Mouse (Mus musculus) liver, embryonic 16.5 days (tissue): Measurements from ENCODE around the gene Rbm47. TPM values are rescaled to one million over a fixed set of nuclear protein-coding genes. Genes with fewer than 3 reads are reported as not detected.

Experiments used
- ATAC-seq: fragments of 200-750 bp; cut with Nextera tagmentation; 2 replicates; pipeline ENCODE4 v1.8.0; 2017; ENCODE audit warnings: low read depth, mild to moderate bottlenecking, moderate number of reproducible peaks, moderate library complexity
- H3K27ac ChIP-seq: fragments of 300-500 bp; sonication (generic); 2 replicates; pipeline ENCODE4 v1.5.1; 2014; ENCODE audit warnings: mild to moderate bottlenecking, low read length
- H3K27me3 ChIP-seq: fragments of 300-500 bp; sonication (generic); 2 replicates; pipeline ENCODE4 v1.6.1; 2014; ENCODE audit warnings: low read depth, low read length, mixed read lengths; ENCODE audit not compliant: control insufficient read depth, insufficient read depth
- H3K36me3 ChIP-seq: fragments of 300-500 bp; sonication (generic); 2 replicates; pipeline ENCODE4 v1.6.1; 2014; ENCODE audit warnings: mild to moderate bottlenecking; ENCODE audit not compliant: control insufficient read depth, insufficient read depth
- H3K4me1 ChIP-seq: fragments of 300-500 bp; sonication (generic); 2 replicates; pipeline ENCODE4 v1.6.1; 2014; ENCODE audit warnings: low read depth, low read length, mixed read lengths; ENCODE audit not compliant: control insufficient read depth
- H3K4me2 ChIP-seq: fragments of 300-500 bp; sonication (generic); 2 replicates; pipeline ENCODE4 v1.6.1; 2014; ENCODE audit warnings: low read depth, low read length, mixed read lengths
- H3K4me3 ChIP-seq: fragments of 300-500 bp; sonication (generic); 2 replicates; pipeline ENCODE4 v1.5.1; 2014; ENCODE audit warnings: low read depth, mild to moderate bottlenecking, low read length
- H3K9ac ChIP-seq: fragments of 300-500 bp; sonication (generic); 2 replicates; pipeline ENCODE4 v1.6.1; 2014; ENCODE audit warnings: low read depth, low read length
- H3K9me3 ChIP-seq: fragments of 300-500 bp; sonication (generic); replicated peaks from 2 replicates; pipeline ENCODE4 v1.6.1; 2016; ENCODE audit warnings: low read length; ENCODE audit not compliant: control insufficient read depth
- WGBS: fragments of 180-500 bp; shearing (Covaris S2); extraction: QIAGEN DNeasy Blood & Tissue Kit; methylation state at CpG from one replicate; pipeline ENCODE4 v1.1.7; 2014; ENCODE audit not compliant: insufficient replicate concordance; 5-methylcytosine and 5-hydroxymethylcytosine counted together
- polyA plus RNA-seq: library from polyadenylated mRNA; unstranded; fragments of >200 nt; fragmentation: Nextera tagmentation; extraction: Ambion mirVana; gene quantifications from 2 replicates; pipeline ENCODE4 v1.2.1, GENCODE M21; 2015

Rbm47 gene
- polyA plus RNA-seq, 1 experiment from 2014 or later = 19.3 TPM

DNA sequence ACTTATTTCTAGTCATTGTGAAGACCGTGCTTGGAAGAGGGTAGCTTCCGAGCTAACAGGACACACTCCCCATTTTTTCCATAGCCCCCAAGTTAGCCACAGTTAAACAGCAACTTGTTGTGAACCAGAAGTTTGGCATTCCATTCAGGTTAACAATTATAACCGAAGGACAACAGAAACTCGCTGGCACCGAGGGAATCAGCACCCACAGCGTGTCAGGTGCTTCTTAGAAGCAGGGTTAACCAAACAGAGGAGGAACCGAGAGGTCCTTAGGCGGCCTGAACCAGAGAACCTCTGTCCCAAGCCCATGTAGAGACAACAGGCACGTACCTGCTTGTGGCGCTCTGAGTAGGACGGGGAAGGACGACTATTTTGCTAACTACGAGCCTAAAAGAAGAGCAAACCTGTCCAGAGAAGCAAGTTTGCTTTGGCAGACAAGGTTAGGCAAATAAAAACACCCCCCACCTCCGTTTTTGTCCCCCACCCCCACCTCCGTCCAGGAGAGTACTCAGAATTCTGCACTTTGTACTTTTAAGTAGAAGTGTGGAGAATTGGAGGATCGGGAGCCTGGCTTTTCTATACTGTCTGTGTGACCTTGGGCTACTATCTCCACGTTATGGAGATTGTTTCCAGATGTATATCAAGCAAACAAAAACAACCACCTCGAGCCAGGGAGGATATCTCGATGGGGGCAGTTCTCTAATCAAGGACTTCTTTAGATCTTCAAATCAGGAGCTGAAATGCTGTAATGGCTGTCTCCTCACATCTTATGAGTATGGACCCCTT, 91.3 kb downstream of the Rbm47 start:
- Histone ChIP-seq H3K27me3 (no peaks in the 10 kb centered on the region), H3K4me2 (peak overlapping the region; percentile 35), H3K9me3 (no peaks in the 10 kb centered on the region), H3K36me3 (no peaks in the 10 kb centered on the region), H3K9ac (0 out of 2 replicates have a peak overlapping the region, but pooled peaks have one; percentile 6), H3K4me1 (peaks cover 12% of the 10 kb centered on the region), H3K4me3 (peak overlapping the region; percentile 26), H3K27ac (peak overlapping the region; percentile 81)
- peak; percentile 45 for ATAC-seq
- 58% methylated on average over 19 of the region's 19 CpGs for WGBS

DNA sequence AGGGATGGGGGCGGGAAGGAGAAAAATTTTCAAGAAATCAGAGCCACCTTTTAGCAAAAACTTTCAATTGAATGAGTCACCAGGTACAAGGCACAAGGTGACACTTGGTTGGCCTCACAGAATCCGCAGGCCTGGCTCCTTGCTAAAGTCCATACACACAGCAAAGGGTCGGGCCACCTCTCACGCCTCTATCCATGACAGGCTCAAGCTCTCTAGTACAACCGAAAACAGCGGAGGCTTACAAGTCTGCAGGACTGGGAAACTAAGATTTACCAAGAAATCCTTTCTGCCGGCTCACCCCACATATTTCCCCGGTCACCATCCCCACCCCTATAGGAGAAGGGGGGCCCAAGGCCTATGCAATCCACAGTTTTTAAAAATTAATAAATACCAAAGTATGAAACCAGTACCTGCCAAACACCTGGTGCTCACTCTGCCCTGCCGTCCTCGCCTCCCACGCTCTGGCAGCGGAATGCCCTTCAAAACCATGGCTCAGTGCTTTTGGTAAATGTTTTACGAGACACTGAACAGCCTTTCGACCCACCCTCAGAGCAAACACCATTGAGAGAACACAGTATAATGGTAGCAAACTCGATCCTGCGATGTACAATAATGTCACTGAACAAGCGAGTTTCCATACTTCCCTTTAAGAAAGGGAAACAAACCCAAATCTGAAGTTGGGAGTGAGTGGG, 92.2 kb downstream of the Rbm47 start:
- peak overlapping the region; percentile 6; the same call in 1 of the 2 replicates for H3K9ac ChIP-seq
- H3K4me2 ChIP-seq = peak overlapping the region; percentile 35
- peaks cover 21% of the 10 kb centered on the region for H3K4me1 ChIP-seq
- no peaks in the 10 kb centered on the region for H3K27me3 ChIP-seq
- H3K27ac ChIP-seq = peak overlapping the region; percentile 81
- H3K9me3 ChIP-seq = no peaks in the 10 kb centered on the region
- H3K4me3 ChIP-seq = peak overlapping the region; percentile 40
- ATAC-seq = peak; percentile 60
- no peaks in the 10 kb centered on the region for H3K36me3 ChIP-seq
- 64% methylated on average over 17 of the region's 17 CpGs for WGBS

DNA sequence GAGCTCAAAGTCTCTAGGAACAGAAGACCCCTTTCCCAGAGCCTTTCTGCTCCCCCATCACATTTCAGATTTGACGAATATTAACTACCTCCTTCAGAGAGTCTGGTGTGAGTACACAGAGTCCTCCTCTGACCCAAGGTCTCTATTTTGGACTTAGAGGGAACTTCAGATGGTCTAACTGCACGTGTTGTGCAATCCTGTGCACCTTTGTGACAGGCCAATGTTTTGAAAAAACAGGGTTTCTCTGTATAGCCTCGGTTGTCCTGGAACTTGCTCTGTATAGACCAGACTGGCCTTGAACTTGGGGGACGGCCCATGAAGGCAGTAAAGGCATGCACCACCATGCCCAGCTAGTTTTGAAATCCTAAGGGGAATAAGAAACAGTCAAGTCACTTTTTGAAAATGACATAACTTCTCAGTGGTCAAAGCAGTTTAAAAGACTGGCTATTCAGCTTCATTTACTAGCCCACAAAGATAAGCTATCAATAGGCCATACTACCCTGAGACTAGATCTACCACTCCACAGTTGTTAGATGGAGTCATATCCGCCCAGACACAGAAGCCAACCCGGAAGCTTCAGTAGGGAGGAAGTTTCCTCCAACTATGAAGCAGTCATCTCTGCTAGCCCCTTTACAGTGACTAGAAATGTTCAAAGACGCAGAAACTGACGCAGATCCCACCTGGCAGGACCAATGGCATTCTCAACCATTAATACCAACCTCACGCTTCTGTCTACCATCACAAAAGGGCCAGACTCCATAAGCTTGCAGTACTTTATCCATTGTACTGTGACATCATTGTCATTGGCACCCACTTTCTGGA, 93.3 kb downstream of the Rbm47 start:
- Histone ChIP-seq H3K36me3 (no peaks in the 10 kb centered on the region), H3K9ac (peak overlapping the region; percentile 21; the same call in 1 of the 2 replicates), H3K4me2 (peak overlapping the region; percentile 49), H3K4me1 (peaks cover 21% of the 10 kb centered on the region), H3K9me3 (no peaks in the 10 kb centered on the region), H3K27ac (peak overlapping the region; percentile 60), H3K27me3 (no peaks in the 10 kb centered on the region), H3K4me3 (peak overlapping the region; percentile 40)
- ATAC-seq = peak; percentile 22; the same call in 1 of the 2 replicates
- WGBS = 32% methylated on average over 9 of the region's 9 CpGs

DNA sequence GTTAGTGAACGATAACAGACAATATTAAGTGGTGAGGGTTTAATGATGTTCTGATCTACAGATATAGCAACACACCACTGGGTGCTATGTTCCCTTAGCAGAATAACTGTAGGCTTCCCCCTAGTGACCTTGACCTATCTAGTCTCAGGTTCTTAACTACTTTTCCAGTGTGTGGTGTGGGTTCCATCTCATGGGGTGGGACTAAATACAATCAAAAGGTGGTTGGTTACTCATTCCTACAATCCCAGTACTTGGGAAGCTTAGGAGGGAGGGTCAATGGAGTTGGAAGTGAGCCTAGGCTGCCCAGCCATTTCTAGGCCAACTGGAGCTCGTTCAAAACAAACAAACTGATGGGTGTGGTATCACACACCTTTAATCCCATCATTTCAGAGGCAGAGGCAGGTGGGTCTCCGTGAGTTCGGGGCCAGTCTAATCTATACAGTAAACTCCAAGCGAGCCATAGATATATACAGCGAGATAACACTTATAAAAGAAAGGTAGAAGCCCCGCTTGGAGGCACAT, 94.4 kb downstream of the Rbm47 start:
- Histone ChIP-seq H3K27me3 (no peaks in the 10 kb centered on the region), H3K9ac (no peak overlapping the region), H3K27ac (0 out of 2 replicates have a peak overlapping the region, but pooled peaks have one; percentile 60), H3K4me3 (no peak overlapping the region), H3K4me1 (peaks cover 28% of the 10 kb centered on the region), H3K9me3 (no peaks in the 10 kb centered on the region), H3K4me2 (peak overlapping the region; percentile 49; the same call in 1 of the 2 replicates), H3K36me3 (no peaks in the 10 kb centered on the region)
- 62% methylated on average over 7 of the region's 7 CpGs for whole genome bisulfite sequencing
- no peak for ATAC-seq

DNA sequence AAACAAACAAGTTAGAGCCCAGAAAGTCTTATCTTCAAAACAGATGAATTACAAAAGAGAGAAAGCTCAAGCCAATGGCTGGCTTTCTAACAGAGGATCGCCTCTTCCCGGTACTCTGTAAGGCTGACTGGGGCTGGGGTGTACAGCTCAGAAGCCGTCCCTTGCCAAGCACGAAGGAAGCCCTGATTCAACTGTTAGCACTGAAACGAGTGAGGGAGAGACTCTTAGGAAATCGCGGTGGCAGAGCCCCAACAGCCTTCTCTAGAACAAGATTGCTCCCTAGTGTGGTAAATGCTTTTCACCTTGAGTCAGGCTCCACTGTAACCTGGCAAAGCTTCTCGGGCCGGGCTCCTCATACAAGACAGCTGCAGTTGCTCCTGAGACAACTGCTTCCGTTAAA, 95.5 kb downstream of the Rbm47 start:
- peak overlapping the region; percentile 36 for H3K4me2 ChIP-seq
- H3K9me3 ChIP-seq = no peaks in the 10 kb centered on the region
- peak overlapping the region; percentile 29 for H3K4me3 ChIP-seq
- ATAC-seq = no peak
- H3K27me3 ChIP-seq = no peaks in the 10 kb centered on the region
- no peaks in the 10 kb centered on the region for H3K36me3 ChIP-seq
- 27% methylated on average over 10 of the region's 10 CpGs for WGBS
- peaks cover 25% of the 10 kb centered on the region for H3K4me1 ChIP-seq
- H3K9ac ChIP-seq = peak overlapping the region; percentile 31; the same call in 1 of the 2 replicates
- H3K27ac ChIP-seq = peak overlapping the region; percentile 29; the same call in 1 of the 2 replicates

DNA sequence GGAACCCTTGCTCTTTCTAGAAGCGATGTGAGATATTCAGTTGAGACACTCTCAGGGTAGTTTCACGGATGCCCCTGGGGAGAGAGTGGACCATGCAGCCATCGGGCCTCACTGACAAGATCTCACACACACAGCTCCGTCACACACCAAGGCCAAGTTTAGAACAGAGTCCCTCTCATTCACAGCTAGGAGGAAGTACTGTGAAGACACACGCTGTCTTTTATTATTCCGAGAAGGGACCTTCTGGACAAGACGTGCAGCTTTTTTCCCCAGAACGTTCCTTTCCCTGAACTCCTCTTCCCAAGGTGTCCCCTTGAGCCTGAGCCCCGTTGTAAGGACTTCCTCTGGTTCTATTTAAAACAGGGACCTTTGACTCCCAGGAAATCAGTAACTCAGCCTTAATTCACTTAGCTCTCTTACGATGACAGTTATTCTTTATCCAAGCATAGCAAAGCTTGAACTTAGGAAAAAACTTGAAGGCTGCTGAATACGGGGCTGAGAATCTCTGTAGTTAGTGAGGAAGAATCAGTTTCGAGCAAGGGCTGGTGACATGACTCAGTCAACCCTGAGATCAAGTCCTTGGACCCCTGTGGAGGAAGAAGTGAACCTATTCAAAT, 96.1 kb downstream of the Rbm47 start:
- Histone ChIP-seq H3K4me1 (peaks cover 24% of the 10 kb centered on the region), H3K36me3 (no peaks in the 10 kb centered on the region), H3K4me2 (peak overlapping the region; percentile 36), H3K9me3 (no peaks in the 10 kb centered on the region), H3K27ac (peak overlapping the region; percentile 45; the same call in 1 of the 2 replicates), H3K9ac (no peak overlapping the region; the same call in 1 of the 2 replicates), H3K4me3 (no peak overlapping the region), H3K27me3 (no peaks in the 10 kb centered on the region)
- ATAC-seq = no peak
- WGBS = 41% methylated on average over 12 of the region's 12 CpGs

DNA sequence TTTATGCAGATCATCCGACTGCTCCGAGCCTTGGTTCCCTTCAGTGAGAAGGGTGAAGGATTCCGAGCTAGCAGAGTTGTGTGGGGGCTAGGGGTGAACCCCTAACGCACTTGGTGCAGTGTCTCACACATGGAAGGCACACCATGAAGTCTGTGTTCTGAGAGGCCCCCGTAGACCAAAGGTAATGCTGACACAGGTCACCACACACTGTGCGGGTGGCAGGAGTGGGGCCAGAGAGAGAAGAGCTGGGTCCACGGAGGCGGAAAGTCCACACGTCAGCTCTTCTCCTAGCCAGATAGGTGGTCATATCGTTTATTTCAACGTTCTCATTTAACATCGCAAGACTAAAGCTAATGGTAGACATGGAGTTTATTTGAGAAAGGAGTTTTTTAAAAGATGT, 97.0 kb downstream of the Rbm47 start:
- no peaks in the 10 kb centered on the region for H3K9me3 ChIP-seq
- peak overlapping the region; percentile 73 for H3K27ac ChIP-seq
- H3K9ac ChIP-seq = no peak overlapping the region
- H3K27me3 ChIP-seq = no peaks in the 10 kb centered on the region
- H3K36me3 ChIP-seq = no peaks in the 10 kb centered on the region
- 74% methylated on average over 12 of the region's 12 CpGs for WGBS
- peaks cover 24% of the 10 kb centered on the region for H3K4me1 ChIP-seq
- no peak for ATAC-seq
- no peak overlapping the region for H3K4me2 ChIP-seq
- H3K4me3 ChIP-seq = no peak overlapping the region

DNA sequence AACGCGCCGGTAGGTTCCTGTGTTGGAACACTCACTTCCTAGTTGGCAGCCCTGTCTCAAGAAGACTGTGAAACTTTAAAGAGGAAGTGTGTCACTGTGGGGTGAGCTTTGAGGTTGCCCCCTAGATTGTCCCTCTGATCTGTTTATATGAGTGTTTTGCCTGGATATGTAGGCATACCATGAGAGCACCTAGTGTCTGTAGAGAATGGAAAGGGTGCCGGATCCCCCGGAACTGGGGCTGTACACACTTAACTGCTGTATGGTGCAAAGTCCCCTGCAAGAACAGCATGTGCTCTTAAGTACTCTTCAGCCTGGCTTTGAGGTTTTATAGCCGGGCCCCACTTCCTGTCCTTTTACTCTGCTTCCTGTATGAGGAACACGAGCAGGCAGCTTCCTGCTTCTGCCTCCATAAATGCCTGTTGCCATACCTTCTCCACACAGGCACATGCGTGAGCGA, 97.9 kb downstream of the Rbm47 start:
- no peak overlapping the region for H3K4me3 ChIP-seq
- 19% methylated on average over 9 of the region's 9 CpGs for WGBS
- H3K36me3 ChIP-seq = no peaks in the 10 kb centered on the region
- no peak overlapping the region; the same call in 1 of the 2 replicates for H3K4me2 ChIP-seq
- H3K27ac ChIP-seq = peak overlapping the region; percentile 73
- H3K4me1 ChIP-seq = peaks cover 28% of the 10 kb centered on the region
- ATAC-seq = peak; percentile 27
- no peak overlapping the region for H3K9ac ChIP-seq
- no peaks in the 10 kb centered on the region for H3K27me3 ChIP-seq
- no peaks in the 10 kb centered on the region for H3K9me3 ChIP-seq
